Mouse (Mus musculus) right cerebral cortex, postnatal 25 days (tissue): ENCODE data around the gene Gsc.
"Not testable (repeated sequence)": the region's sequence is repeated elsewhere in the genome, so short reads cannot be mapped to it uniquely, and the experiment has no call there.

Experiments used
- DNase-seq: peaks from one replicate; pipeline ENCODE4 v3.0.0; 2022

Gsc gene

GRCm38 (mm10) chr12:104450257-104450656 is 22.9 kb downstream of the Gsc start:
- DNase-seq, result no peak

- no peak for DNase-seq
Measured at GRCm38 (mm10) chr12:104448099-104448498, 25.0 kb downstream of the Gsc start.

GRCm38 (mm10) chr12:104447056-104447455 is 26.1 kb downstream of the Gsc start:
- not testable (repeated sequence) for DNase-seq

- DNase-seq, result no peak
Measured at GRCm38 (mm10) chr12:104443716-104444115, 29.4 kb downstream of the Gsc start.

- DNase-seq, result peak; percentile 84
Measured at GRCm38 (mm10) chr12:104440087-104440760, 32.9 kb downstream of the Gsc start.

GRCm38 (mm10) chr12:104433951-104434735 is 39.0 kb downstream of the Gsc start:
- no peak for DNase-seq

GRCm38 (mm10) chr12:104433214-104433613 is 39.9 kb downstream of the Gsc start:
- no peak for DNase-seq

- no peak for DNase-seq
Measured at GRCm38 (mm10) chr12:104431359-104431758, 41.8 kb downstream of the Gsc start.

GRCm38 (mm10) chr12:104426915-104427314 is 46.2 kb downstream of the Gsc start:
- no peak for DNase-seq

GRCm38 (mm10) chr12:104425591-104425990 is 47.5 kb downstream of the Gsc start:
- no peak for DNase-seq

- no peak for DNase-seq
Measured at GRCm38 (mm10) chr12:104422615-104423392, 50.3 kb downstream of the Gsc start.
